ENCODE assay signal across 8 mouse cellular contexts in genomic region chr14:34378560-34379331, GRCm38 (mm10). TPM values are rescaled to one million over a fixed set of nuclear protein-coding genes. Genes with fewer than 3 reads are reported as not detected.
DNase-seq lines count a peak whose midpoint lies in the region; ATAC-seq and TF ChIP-seq lines count a peak whose summit lies in the region.

No protein-coding gene starts in this region.

- DNase-seq in Muller cell, postnatal 12 days (ENCODE audit: inconsistent ontology term): peak; percentile 83
- peak; percentile 75 to 87 for DNase-seq in heart, adult 9 months (ENCODE audit: low spot score in 2 of 2)
- DNase-seq in kidney, adult 9 months: peak; percentile 67
- DNase-seq in frontal cortex, postnatal 25 days (ENCODE audit: low spot score in 2 of 2): no peak
- DNase-seq in frontal cortex, adult 2 months (ENCODE audit: extremely low spot score in 1 of 2, low spot score in 1 of 2): no peak

- 45% methylated on average over 11 of the region's 11 CpGs for WGBS in midbrain, embryonic 16.5 days

- TF ChIP-seq POLR2A in cortical plate, adult 2 months (IDR thresholded peaks at IDR 0.05; ENCODE audit: extremely low read depth, insufficient read depth, low read length): no peak

- peak; percentile 44; the same call in 1 of the 2 replicates for ATAC-seq in midbrain, embryonic 16.5 days
- no peak for ATAC-seq in granulocyte monocyte progenitor cell, adult 5-6 weeks (replicated peaks; ENCODE audit: poor library complexity, severe bottlenecking)

- H3K4me3 ChIP-seq in cortical plate, adult 2 months (ENCODE audit: insufficient read depth, low read length): no peak overlapping the region
- no peak overlapping the region for H3K4me3 ChIP-seq in midbrain, embryonic 16.5 days (ENCODE audit: low read depth, low read length)

- H3K4me2 ChIP-seq in midbrain, embryonic 16.5 days (ENCODE audit: low read length): no peak overlapping the region

- H3K36me3 ChIP-seq in midbrain, embryonic 16.5 days (ENCODE audit: control insufficient read depth, insufficient read depth, low read length): no peaks in the 10 kb centered on the region

- H3K9me3 ChIP-seq in midbrain, embryonic 16.5 days (replicated peaks; ENCODE audit: control insufficient read depth, low read length, poor library complexity, severe bottlenecking): no peaks in the 10 kb centered on the region

- no peaks in the 10 kb centered on the region for H3K27me3 ChIP-seq in midbrain, embryonic 16.5 days (ENCODE audit: control insufficient read depth, insufficient read depth, low read depth, low read length)

- peak overlapping the region; percentile 83 for H3K27ac ChIP-seq in cortical plate, adult 2 months (ENCODE audit: insufficient read depth, low read length)
- H3K27ac ChIP-seq in midbrain, embryonic 16.5 days (ENCODE audit: low read length): 0 out of 2 replicates have a peak overlapping the region, but pooled peaks have one; percentile 28

- TF ChIP-seq CTCF in cortical plate, adult 2 months (IDR thresholded peaks at IDR 0.05; ENCODE audit: extremely low read depth, insufficient read depth, low read length): no peak

- no peak overlapping the region for H3K9ac ChIP-seq in midbrain, embryonic 16.5 days (ENCODE audit: low read depth, low read length)

- H3K4me1 ChIP-seq in cortical plate, adult 2 months (ENCODE audit: control insufficient read depth, insufficient read depth, low read length): no peaks in the 10 kb centered on the region
- peaks cover 7% of the 10 kb centered on the region; the same call in 1 of the 2 replicates for H3K4me1 ChIP-seq in midbrain, embryonic 16.5 days (ENCODE audit: control insufficient read depth, insufficient read depth, low read length)

RNA-seq across cellular contexts. Expression of gene Mmrn2, which starts 3.5 kb away (rescaled TPM):
- polyA plus RNA-seq in cortical plate, adult 2 months (2012; rRNA removed): 3.2 and 3.4 TPM in 2 replicates
- polyA plus RNA-seq in midbrain, embryonic 16.5 days (2015; fragmentation: Nextera tagmentation; extraction: Ambion mirVana): 3.5 and 3.6 TPM in 2 replicates
- polyA plus RNA-seq in frontal cortex, adult 2 months (2012; rRNA removed): 2.9 and 3.2 TPM in 2 replicates
- not detected in 2 replicates for total RNA-seq in granulocyte monocyte progenitor cell, adult 5-6 weeks (2014; fragmentation: Nextera tagmentation)
- not detected in 2 replicates for total RNA-seq in granulocyte monocyte progenitor cell, adult 5-6 weeks (2017)

RNA-seq across cellular contexts. Expression of gene Sncg, which starts 4.2 kb away (rescaled TPM):
- polyA plus RNA-seq in cortical plate, adult 2 months (2012; rRNA removed): 6.1 and 9.1 TPM in 2 replicates
- polyA plus RNA-seq in midbrain, embryonic 16.5 days (2015; fragmentation: Nextera tagmentation; extraction: Ambion mirVana): 27.6 and 31.0 TPM in 2 replicates
- 7.6 and 10.5 TPM in 2 replicates for polyA plus RNA-seq in frontal cortex, adult 2 months (2012; rRNA removed)
- total RNA-seq in granulocyte monocyte progenitor cell, adult 5-6 weeks (2014; fragmentation: Nextera tagmentation): not detected in 2 replicates
- not detected in 2 replicates for total RNA-seq in granulocyte monocyte progenitor cell, adult 5-6 weeks (2017)

RNA-seq across cellular contexts. Expression of gene Fam25c, which starts 23.5 kb away (rescaled TPM):
- not detected in 2 replicates for polyA plus RNA-seq in cortical plate, adult 2 months (2012; rRNA removed)
- polyA plus RNA-seq in midbrain, embryonic 16.5 days (2015; fragmentation: Nextera tagmentation; extraction: Ambion mirVana): not detected in 2 replicates
- polyA plus RNA-seq in frontal cortex, adult 2 months (2012; rRNA removed): not detected in 2 replicates
- not detected in 2 replicates for total RNA-seq in granulocyte monocyte progenitor cell, adult 5-6 weeks (2014; fragmentation: Nextera tagmentation)
- not detected in 2 replicates for total RNA-seq in granulocyte monocyte progenitor cell, adult 5-6 weeks (2017)

Comparison
In these comparisons a context has a peak if more than half of its experiments do, and no peak if none do; other contexts are left out.
1. DNase-seq: peak in Muller cell, postnatal 12 days (single experiment), heart, adult 9 months (2 of 2) and kidney, adult 9 months (single experiment); none in frontal cortex, postnatal 25 days (0 of 2) and frontal cortex, adult 2 months (0 of 2).